Mouse (Mus musculus): ENCODE data around the gene Plod1. TPM values are rescaled to one million over a fixed set of nuclear protein-coding genes. Genes with fewer than 3 reads are reported as not detected.

The Plod1 gene
- polyA plus RNA-seq, 1 experiment, result 36.0 TPM

DNA sequence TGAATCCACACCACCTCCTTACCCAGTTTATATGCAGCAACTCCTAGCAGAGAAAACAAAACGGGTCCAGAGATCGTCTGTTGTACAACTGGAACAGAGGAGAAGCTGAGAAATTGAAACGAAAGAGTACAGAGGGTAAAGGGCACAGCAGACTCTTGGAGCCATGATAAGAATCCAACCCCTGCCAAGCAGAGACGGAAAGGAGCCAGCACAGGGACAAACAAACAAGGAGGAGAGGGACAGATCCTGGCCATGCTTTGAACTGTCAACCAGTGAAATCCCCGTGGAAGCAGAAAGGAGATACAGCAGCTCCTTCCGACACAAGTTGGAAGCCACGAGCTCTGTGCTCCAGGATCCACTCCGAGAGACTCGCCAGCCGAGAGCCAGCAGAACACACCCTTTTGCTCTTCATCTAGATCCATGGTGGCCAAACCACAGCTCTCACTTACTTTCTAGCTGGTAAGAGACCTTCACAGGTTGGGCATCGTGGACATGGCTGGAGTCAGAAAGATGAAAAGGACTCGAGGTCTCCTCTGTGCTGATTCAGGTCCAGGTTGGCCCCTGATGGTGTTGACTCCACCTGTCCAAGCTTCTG lies 33.6 kb downstream of the Plod1 start:
- Histone ChIP-seq H3K27me3 (ENCODE audit: control insufficient read depth, insufficient read depth, low read length) (no peaks in the 10 kb centered on the region), H3K27ac (ENCODE audit: insufficient read depth, low read length) (no peak overlapping the region), H3K4me3 (replicated peaks; ENCODE audit: insufficient read depth, low read depth, low read length) (no peak overlapping the region), H3K4me1 (ENCODE audit: control insufficient read depth, insufficient read depth, low read length) (peaks cover 20% of the 10 kb centered on the region)
- WGBS, result 84% methylated on average over 12 of the region's 12 CpGs
- TF ChIP-seq POLR2A (IDR thresholded peaks at IDR 0.05; ENCODE audit: borderline replicate concordance, insufficient read depth, low read length), result no peak
- no peak for TF ChIP-seq CTCF (IDR thresholded peaks at IDR 0.05; ENCODE audit: borderline replicate concordance, insufficient read depth, low read depth, low read length)
- no peak for DNase-seq

DNA sequence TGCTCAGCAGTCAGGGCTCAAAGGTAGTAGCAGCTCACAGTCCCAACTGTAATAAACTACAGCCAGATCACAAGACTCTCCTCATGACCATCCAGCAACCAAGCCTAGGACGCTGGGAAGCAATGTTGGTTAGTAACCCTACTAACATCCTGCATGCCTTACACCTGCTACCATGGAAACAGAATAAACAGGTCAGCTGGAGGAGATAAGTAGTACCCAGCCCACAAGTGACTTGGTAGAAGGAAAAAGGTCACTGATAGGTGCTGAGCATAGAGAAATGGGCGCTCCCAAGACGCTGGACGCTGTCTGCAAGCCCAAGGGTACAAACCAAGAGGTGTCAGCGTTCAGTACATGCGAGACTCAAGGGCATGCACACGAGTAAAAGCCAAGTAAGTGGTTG lies 36.1 kb downstream of the Plod1 start:
- TF ChIP-seq CTCF (IDR thresholded peaks at IDR 0.05; ENCODE audit: borderline replicate concordance, insufficient read depth, low read depth, low read length) (no peak), POLR2A (IDR thresholded peaks at IDR 0.05; ENCODE audit: borderline replicate concordance, insufficient read depth, low read length) (no peak)
- no peak overlapping the region for H3K4me3 ChIP-seq (replicated peaks; ENCODE audit: insufficient read depth, low read depth, low read length)
- H3K4me1 ChIP-seq (ENCODE audit: control insufficient read depth, insufficient read depth, low read length), result peaks cover 41% of the 10 kb centered on the region
- no peak overlapping the region for H3K27ac ChIP-seq (ENCODE audit: insufficient read depth, low read length)
- no peak for DNase-seq
- WGBS, result 83% methylated on average over 7 of the region's 7 CpGs
- no peaks in the 10 kb centered on the region for H3K27me3 ChIP-seq (ENCODE audit: control insufficient read depth, insufficient read depth, low read length)

DNA sequence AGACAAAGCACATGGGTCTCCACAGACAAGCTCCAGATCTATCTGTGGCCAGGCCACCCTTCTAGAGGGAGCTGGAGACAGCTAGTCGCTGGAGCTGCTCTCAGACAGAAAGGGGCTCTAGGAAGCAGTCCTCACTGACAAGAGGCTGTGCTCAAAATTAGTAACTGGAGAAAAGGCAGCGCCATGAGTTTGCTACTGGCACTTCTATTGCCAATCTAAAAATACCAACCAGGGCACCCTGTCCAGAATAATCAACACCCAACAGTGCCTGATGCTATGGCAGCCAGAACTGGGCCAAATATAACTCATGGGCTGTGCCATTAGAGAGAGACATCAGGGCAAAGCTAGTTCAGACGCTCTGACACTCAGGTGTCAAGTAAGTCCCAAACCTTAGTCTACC lies 39.2 kb downstream of the Plod1 start:
- peak; percentile 53 to 77 for DNase-seq
- no peak for TF ChIP-seq POLR2A (IDR thresholded peaks at IDR 0.05; ENCODE audit: borderline replicate concordance, insufficient read depth, low read length)
- TF ChIP-seq CTCF (IDR thresholded peaks at IDR 0.05; ENCODE audit: borderline replicate concordance, insufficient read depth, low read depth, low read length), result no peak
- H3K4me3 ChIP-seq (replicated peaks; ENCODE audit: insufficient read depth, low read depth, low read length), result no peak overlapping the region
- peaks cover 32% of the 10 kb centered on the region for H3K4me1 ChIP-seq (ENCODE audit: control insufficient read depth, insufficient read depth, low read length)
- peak overlapping the region; percentile 38; the same call in 1 of the 2 replicates for H3K27ac ChIP-seq (ENCODE audit: insufficient read depth, low read length)
- no peaks in the 10 kb centered on the region for H3K27me3 ChIP-seq (ENCODE audit: control insufficient read depth, insufficient read depth, low read length)
- 4% methylated on average over 3 of the region's 3 CpGs for WGBS

DNA sequence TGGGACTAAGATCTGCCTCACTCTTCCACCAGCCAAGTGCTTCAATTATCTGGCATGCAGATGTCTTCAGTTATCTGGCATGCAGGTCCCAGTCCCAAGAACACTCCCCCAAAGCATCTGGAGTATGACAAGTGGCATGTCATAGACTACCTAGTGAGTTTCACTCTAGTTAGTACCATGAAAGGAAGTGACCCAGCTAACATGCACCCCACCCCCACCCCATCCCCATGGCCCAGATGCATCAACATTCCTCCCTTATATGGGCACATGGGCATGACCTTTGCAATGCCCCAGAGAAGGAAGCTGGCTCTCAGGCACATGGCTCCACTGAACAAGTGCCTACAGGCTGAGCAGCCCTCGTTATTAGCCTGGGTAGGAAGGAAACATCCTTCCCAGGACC lies 40.2 kb downstream of the Plod1 start:
- Histone ChIP-seq H3K27ac (ENCODE audit: insufficient read depth, low read length) (no peak overlapping the region), H3K4me1 (ENCODE audit: control insufficient read depth, insufficient read depth, low read length) (peaks cover 32% of the 10 kb centered on the region), H3K4me3 (replicated peaks; ENCODE audit: insufficient read depth, low read depth, low read length) (no peak overlapping the region), H3K27me3 (ENCODE audit: control insufficient read depth, insufficient read depth, low read length) (no peaks in the 10 kb centered on the region)
- no peak for DNase-seq
- 48% methylated on average over 1 of the region's 1 CpGs for WGBS
- TF ChIP-seq CTCF (IDR thresholded peaks at IDR 0.05; ENCODE audit: borderline replicate concordance, insufficient read depth, low read depth, low read length) (no peak), POLR2A (IDR thresholded peaks at IDR 0.05; ENCODE audit: borderline replicate concordance, insufficient read depth, low read length) (no peak)

DNA sequence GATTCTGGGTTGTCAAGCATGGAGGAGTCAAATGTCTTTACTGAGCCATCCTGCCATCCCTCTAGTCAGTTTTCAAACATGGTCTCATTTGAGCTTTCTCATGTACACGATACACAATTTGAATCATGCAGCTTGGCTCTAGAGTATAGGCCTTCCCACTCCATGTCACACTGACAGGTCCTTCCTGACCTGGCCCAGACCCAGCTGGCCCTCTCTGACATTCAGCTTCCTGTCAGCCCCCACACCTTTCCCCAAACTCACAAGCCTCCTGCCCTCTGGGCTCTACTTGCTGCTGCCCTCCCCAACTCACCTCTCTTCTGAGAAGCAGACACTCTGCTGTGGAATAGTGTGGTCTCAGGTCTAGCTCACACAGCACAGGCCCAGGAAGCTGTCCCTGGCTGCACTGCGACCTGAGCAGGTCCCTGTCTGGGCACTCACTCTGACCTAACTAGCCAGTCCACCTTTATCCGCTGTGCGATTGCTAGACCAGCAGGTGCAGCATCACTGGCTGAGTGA lies 40.7 kb downstream of the Plod1 start:
- Histone ChIP-seq H3K27me3 (ENCODE audit: control insufficient read depth, insufficient read depth, low read length) (no peaks in the 10 kb centered on the region), H3K4me3 (replicated peaks; ENCODE audit: insufficient read depth, low read depth, low read length) (no peak overlapping the region), H3K27ac (ENCODE audit: insufficient read depth, low read length) (no peak overlapping the region), H3K4me1 (ENCODE audit: control insufficient read depth, insufficient read depth, low read length) (peaks cover 32% of the 10 kb centered on the region)
- DNase-seq, result no peak
- 63% methylated on average over 4 of the region's 4 CpGs for WGBS
- TF ChIP-seq POLR2A (IDR thresholded peaks at IDR 0.05; ENCODE audit: borderline replicate concordance, insufficient read depth, low read length), result no peak
- no peak for TF ChIP-seq CTCF (IDR thresholded peaks at IDR 0.05; ENCODE audit: borderline replicate concordance, insufficient read depth, low read depth, low read length)

DNA sequence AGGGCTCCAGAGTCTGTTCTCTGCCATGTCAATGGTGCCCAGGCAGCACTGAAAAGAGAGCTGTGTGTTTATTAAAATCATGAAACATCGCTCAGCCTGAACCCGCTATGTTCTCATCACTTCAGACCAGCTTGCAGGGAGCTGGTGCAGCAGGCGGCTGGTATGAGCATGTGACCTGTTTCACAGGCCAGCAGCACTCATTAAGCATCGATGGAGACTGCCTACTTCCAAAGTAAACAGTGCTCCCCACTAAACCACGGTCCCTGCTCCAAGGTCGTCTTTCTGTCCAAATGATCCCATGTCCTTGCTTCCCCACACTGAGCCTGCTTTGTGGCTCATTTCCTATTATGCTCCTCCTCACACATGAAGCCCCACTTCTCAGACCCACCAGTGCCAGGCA lies 46.2 kb downstream of the Plod1 start:
- H3K4me3 ChIP-seq (replicated peaks; ENCODE audit: insufficient read depth, low read depth, low read length), result no peak overlapping the region
- H3K4me1 ChIP-seq (ENCODE audit: control insufficient read depth, insufficient read depth, low read length), result peaks cover 3% of the 10 kb centered on the region; the same call in 1 of the 2 replicates
- WGBS, result 84% methylated on average over 6 of the region's 6 CpGs
- no peaks in the 10 kb centered on the region for H3K27me3 ChIP-seq (ENCODE audit: control insufficient read depth, insufficient read depth, low read length)
- no peak for DNase-seq
- H3K27ac ChIP-seq (ENCODE audit: insufficient read depth, low read length), result no peak overlapping the region
- no peak for TF ChIP-seq POLR2A (IDR thresholded peaks at IDR 0.05; ENCODE audit: borderline replicate concordance, insufficient read depth, low read length)
- TF ChIP-seq CTCF (IDR thresholded peaks at IDR 0.05; ENCODE audit: borderline replicate concordance, insufficient read depth, low read depth, low read length), result no peak

DNA sequence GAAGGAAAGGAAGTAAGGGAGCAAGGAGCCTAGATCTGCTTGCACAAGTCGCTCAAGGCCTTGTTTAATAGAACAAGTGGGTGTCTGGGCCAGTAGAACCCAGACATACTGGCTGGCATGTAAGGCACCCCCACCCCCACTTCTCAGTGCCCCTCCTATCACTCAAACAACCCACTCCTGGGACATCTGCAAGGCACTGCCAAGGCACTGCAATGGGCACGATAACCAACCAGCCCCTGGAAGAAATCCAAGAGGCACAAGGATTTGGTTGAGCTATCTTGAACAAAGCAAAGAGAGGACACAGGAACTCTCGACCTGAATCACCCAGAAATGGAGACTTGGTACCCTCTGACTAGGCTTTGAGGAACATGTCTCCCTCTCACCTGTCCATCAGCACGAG lies 48.3 kb downstream of the Plod1 start:
- H3K27me3 ChIP-seq (ENCODE audit: control insufficient read depth, insufficient read depth, low read length), result no peaks in the 10 kb centered on the region
- TF ChIP-seq CTCF (IDR thresholded peaks at IDR 0.05; ENCODE audit: borderline replicate concordance, insufficient read depth, low read depth, low read length) (no peak), POLR2A (IDR thresholded peaks at IDR 0.05; ENCODE audit: borderline replicate concordance, insufficient read depth, low read length) (no peak)

DNA sequence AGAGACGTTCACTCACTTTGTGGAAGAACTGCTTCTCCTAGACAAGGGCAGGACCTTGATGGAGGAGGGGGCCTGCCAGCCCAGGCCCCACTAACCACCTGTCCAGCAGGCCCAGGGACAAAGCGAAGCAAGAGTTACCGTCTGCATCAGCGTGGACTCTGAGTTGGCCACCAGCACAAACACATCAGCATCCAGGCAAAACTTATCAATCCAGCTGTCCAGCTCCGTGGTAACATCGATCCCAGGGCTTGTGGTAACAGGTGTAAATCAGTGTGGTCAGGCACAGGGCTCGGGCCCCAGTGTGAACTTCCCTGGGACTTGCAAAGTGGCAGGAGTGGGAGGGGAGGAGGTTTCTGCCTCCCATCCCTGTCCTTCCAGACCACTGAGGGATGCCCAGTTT lies 49.3 kb downstream of the Plod1 start:
- DNase-seq, result no peak
- H3K27ac ChIP-seq (ENCODE audit: insufficient read depth, low read length), result no peak overlapping the region
- WGBS, result 92% methylated on average over 7 of the region's 7 CpGs
- peaks cover 3% of the 10 kb centered on the region; the same call in 1 of the 2 replicates for H3K4me1 ChIP-seq (ENCODE audit: control insufficient read depth, insufficient read depth, low read length)
- no peaks in the 10 kb centered on the region for H3K27me3 ChIP-seq (ENCODE audit: control insufficient read depth, insufficient read depth, low read length)
- no peak overlapping the region for H3K4me3 ChIP-seq (replicated peaks; ENCODE audit: insufficient read depth, low read depth, low read length)
- TF ChIP-seq POLR2A (IDR thresholded peaks at IDR 0.05; ENCODE audit: borderline replicate concordance, insufficient read depth, low read length), result no peak
- TF ChIP-seq CTCF (IDR thresholded peaks at IDR 0.05; ENCODE audit: borderline replicate concordance, insufficient read depth, low read depth, low read length), result no peak

More for the DNA sequence above, 48.3 kb downstream of the Plod1 start:
- H3K27ac ChIP-seq (ENCODE audit: insufficient read depth, low read length), result no peak overlapping the region
- no peak for DNase-seq
- no peak overlapping the region for H3K4me3 ChIP-seq (replicated peaks; ENCODE audit: insufficient read depth, low read depth, low read length)
- 37% methylated on average over 4 of the region's 4 CpGs for WGBS
- H3K4me1 ChIP-seq (ENCODE audit: control insufficient read depth, insufficient read depth, low read length), result peaks cover 3% of the 10 kb centered on the region; the same call in 1 of the 2 replicates
